Mouse (Mus musculus) activated CD4-positive, CD25-positive, alpha-beta regulatory T cell, adult 4 months (primary cell): ENCODE results near the gene Actr5. TPM values are rescaled to one million over a fixed set of nuclear protein-coding genes. Genes with fewer than 3 reads are reported as not detected.

Experiments
- polyA plus RNA-seq, 2 experiments: library from polyadenylated mRNA; unstranded; fragments of 100-300 nt; shearing (Covaris generic); gene quantifications; one replicate each; pipeline ENCODE4 v1.2.1; 2017

The Actr5 gene
- polyA plus RNA-seq, 2 experiments from 2014 or later, result 3.1 to 3.2 TPM

Other genes with a start within 250 kb of the Actr5 start
- under 1 TPM in 1 of 2 experiments, not detected in 1; 0.11 TPM for gene Snhg11, start 249.2 kb upstream of the Actr5 start, polyA plus RNA-seq
- 10 to 100 TPM; 11.3 to 13.2 TPM for gene Ralgapb, start 215.0 kb upstream of the Actr5 start, polyA plus RNA-seq
- not detected for gene Adig, start 122.3 kb upstream of the Actr5 start, polyA plus RNA-seq
- gene Arhgap40, start 112.1 kb upstream of the Actr5 start, polyA plus RNA-seq, result not detected
- gene Slc32a1, start 14.1 kb upstream of the Actr5 start, polyA plus RNA-seq, result not detected
- gene Ppp1r16b, start 40.5 kb downstream of the Actr5 start, polyA plus RNA-seq, result 100 to 1,000 TPM; 100 to 110 TPM
- under 1 TPM; 0.77 to 0.96 TPM for gene Fam83d, start 143.2 kb downstream of the Actr5 start, polyA plus RNA-seq
- 10 to 100 TPM; 10.0 to 12.4 TPM for gene Dhx35, start 169.9 kb downstream of the Actr5 start, polyA plus RNA-seq